Mouse (Mus musculus): ENCODE results near the gene Ctla2a.
A peak's percentile ranks its signal among the peaks of the same experiment; 100 is the strongest.
"Not testable (repeated sequence)": the region's sequence is repeated elsewhere in the genome, so short reads cannot be mapped to it uniquely, and the experiment has no call there.

Ctla2a gene

DNA sequence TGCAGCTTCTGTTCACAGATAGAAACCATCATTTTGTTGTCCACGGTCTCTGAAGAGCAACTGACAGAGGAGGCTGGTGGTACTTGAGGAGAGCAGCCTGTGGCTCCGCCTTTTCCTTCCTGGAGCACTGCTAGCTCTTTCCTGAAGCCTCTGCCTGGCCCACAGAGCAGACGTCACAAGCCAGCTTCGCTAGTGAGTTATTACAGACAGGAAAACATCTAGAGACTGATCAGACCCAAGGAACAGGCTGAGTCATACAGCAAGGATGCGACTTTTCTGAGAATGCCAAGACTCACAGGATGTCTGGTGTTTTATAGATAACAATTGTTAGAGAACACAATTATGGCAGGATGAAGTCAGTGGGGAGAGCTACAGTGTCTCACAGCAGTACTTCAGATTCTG is at the start of gene Ctla2a, which contains the start of gene Gm49391:
TSS of gene Ctla2a (minus strand) at position 126 of the 402 bp plus-strand sequence.
TSS of gene Gm49391 (minus strand) at position 72 of the 402 bp plus-strand sequence.
- DNase-seq (ENCODE audit: low read depth), result peak; percentile 99

- DNase-seq (ENCODE audit: low read depth), result peak; percentile 6
Measured at GRCm38 (mm10) chr13:60972319-60972718, 35.9 kb upstream of the Ctla2a start.

DNA sequence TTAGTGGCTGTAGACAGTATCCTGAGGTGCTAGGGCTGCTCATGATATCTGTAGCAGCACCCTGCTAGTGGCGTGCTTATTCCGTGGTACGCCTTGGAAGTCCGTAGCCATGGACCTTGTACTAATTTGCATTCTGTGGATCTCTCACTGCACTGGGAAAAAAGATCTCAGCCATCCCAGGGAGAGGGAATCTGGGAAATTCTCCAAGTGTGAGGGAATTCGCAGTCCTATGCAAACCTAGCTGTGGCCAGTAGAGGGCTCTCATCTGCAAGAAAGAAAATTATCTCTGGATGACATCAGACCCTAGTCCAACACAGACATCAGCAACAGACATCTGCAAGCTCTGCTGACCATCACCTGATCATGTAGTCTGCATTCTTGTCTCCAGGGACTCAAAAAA is 27.6 kb upstream of the Ctla2a start:
- not testable (repeated sequence) for DNase-seq (ENCODE audit: low read depth)

DNA sequence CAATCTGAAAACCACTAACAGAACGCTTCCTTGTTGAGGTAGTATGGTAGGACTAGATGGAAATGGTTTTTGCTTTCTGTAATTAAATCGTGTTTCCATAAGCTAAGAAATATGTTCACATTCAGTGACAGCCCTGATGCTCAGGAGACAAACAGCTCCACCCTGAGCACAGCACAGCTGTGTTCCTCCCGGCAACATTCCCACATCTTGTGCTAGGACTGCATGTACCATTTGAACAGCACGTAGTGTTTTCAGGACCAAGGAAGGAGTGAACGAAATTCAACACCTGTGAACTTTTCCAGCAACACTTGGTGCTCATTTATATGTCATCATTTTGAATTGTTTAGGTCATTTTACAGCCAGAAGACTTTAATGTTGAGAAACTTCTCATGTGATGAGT is 25.3 kb upstream of the Ctla2a start:
- peak; percentile 18 for DNase-seq (ENCODE audit: low read depth)

DNA sequence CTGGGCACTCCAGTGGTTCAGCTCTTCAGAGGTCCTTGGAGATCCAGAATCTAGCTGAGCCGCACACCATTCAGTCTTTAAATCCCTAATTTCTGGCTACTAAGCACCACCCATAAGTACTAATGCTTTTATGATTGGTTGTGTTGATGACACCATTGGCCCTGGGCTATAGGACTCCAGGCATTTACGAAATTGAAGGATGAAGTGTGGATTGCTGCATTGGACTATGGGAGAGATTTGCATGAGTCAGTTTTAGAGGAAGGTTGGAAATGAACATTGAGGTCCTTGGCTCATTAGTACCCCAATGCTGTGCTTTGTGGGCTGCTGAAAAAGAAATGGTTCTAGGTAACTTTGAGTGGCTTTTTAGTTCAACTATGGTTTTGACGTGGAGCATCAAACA is 5.5 kb upstream of the Ctla2a start, which contains the start of gene Tpbpa:
TSS of gene Tpbpa (minus strand) at position 101 of the 400 bp plus-strand sequence.
- DNase-seq (ENCODE audit: low read depth), result not testable (repeated sequence)

GRCm38 (mm10) chr13:60935490-60935889 is 935 bp downstream of the Ctla2a start, which contains the start of gene Gm49393:
Gene Gm49393 (minus strand): TSS chr13:60935590.
- not testable (repeated sequence) for DNase-seq (ENCODE audit: low read depth)

GRCm38 (mm10) chr13:60904780-60905179 is 31.6 kb downstream of the Ctla2a start, which contains the start of gene Tpbpb:
Gene Tpbpb (minus strand): TSS chr13:60904880.
- DNase-seq (ENCODE audit: low read depth), result not testable (repeated sequence)

DNA sequence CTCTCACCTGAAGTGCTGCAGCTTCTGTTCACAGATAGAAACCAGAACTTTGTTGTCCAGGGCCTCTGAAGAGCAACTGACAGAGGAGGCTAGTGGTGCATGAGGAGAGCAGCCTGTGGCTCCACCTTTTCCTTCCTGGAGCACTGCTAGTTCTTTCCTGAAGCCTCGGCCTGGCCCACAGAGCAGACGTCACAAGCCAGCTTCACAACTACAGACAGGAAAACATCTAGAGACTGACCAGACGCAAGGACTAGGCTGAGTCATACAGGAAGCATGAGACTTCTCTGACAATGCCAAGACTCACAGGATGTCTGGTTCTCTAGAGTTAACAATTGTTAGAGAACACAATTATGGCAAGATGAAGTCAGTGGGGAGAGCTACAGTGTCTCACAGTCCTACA is 39.1 kb downstream of the Ctla2a start, which contains the start of gene Ctla2b:
TSS of gene Ctla2b (minus strand) at position 120 of the 400 bp plus-strand sequence.
- DNase-seq (ENCODE audit: low read depth), result peak; percentile 99

- not testable (repeated sequence) for DNase-seq (ENCODE audit: low read depth)
Measured at GRCm38 (mm10) chr13:60896794-60897193, 39.6 kb downstream of the Ctla2a start, which contains the start of gene Gm49392. Gene Gm49392 (minus strand): TSS chr13:60896894.

GRCm38 (mm10) chr13:60895406-60896160 is 40.8 kb downstream of the Ctla2a start:
- peak; percentile 54 for DNase-seq (ENCODE audit: low read depth)

DNA sequence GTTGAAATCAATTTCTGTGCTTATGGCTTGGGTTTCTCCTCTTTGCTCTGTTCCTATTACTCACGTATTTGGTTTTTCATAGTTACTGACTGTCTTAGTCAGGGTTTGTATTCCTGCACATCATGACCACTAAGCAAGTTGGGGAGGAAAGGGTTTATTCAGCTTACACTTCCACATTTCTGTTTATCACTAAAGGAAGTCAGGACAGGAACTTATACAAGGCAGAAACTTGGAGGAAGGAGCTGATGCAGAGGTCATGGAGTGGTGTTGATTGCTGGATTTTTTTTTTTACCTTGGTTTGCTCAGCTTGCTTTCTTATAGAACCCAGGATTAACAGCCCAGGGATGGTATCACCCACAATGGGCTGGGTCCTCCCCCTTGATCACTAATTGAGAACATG is 44.1 kb downstream of the Ctla2a start:
- DNase-seq (ENCODE audit: low read depth), result peak; percentile 85

All from 416B (cell line).